Mouse (Mus musculus) right cerebral cortex, postnatal 25 days (tissue): Measurements from ENCODE around the gene Gm11027.
A peak's percentile ranks its signal among the peaks of the same experiment; 100 is the strongest.
"Not testable (repeated sequence)": the region's sequence is repeated elsewhere in the genome, so short reads cannot be mapped to it uniquely, and the experiment has no call there.

Source experiments
- DNase-seq: peaks from one replicate; pipeline ENCODE4 v3.0.0; 2022

Gm11027 gene

DNA sequence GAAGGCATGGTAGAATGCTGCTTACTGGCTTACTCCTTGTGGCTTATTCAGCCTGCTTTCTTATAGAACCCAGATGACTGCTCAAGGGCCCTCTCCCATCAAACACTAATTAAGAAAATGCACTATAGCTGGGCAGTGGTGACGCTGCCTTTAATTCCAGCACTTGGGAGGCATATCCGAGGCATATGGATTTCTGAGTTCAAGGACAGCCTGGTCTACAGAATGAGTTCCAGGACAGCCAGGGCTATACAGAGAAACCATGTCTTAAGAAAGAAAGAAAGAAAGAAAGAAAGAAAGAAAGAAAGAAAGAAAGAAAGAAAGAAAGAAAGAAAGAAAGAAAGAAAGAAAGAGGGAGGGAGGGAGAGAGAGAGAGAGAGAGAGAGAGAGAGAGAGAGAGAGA, at the start of gene Gm11027:
Gm11027 (plus strand) TSS at position 301 of the 400 bp plus-strand sequence.
- DNase-seq: not testable (repeated sequence)

DNA sequence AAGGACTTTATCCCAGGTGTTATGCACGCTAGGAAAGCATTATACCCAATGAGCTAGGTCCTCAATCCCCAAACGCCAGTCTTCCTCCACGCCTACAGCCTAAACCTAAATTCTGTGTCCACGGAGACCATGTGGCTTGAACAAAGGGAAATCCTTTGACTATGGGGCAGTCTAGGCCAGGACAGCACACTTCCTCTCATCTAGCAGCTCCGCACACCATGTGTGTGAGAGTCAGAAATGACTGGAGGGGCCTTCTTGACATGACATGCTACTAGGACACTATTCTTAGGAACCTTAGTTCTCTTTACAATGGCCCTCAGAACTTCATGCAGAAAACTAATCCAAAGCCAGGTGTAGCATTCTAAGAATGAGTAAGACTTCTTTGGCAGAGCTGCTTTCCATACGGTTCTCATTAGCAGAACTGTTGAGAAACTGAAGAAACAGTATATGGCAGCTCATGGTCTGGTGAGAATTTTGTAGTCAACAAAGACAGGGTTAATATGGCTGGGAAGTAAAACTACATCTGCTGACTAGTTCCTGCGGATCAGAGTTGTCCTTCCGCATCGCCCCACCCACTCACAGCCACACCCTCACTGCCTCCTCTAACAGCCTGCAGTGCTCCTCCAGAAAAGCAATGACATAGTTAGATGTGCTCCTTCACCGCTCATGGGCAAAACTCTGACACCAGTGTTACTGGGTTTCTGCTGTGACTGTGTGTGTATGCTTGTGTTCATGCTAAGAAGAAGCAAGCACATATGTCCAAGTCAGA, 48.7 kb upstream of the Gm11027 start:
- no peak for DNase-seq

DNA sequence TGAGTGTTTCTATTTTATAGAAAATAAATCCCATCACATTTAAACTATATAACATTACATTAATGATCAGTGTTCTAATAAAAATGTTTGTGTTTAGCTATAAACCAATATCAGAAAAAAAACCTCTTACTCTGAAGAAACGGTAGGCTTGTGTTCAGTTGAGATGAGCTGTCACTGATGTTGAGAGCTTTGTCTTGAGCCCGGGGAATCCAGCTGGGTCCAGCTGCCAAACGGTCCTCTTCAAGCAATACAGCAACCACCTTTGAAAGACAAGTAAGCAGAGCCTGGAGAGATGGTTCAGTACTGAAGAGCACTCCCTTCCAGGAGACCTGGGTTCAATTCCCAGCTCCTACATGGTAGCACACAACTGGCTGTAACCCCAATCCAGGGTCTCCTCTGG, 45.7 kb upstream of the Gm11027 start:
- no peak for DNase-seq

DNA sequence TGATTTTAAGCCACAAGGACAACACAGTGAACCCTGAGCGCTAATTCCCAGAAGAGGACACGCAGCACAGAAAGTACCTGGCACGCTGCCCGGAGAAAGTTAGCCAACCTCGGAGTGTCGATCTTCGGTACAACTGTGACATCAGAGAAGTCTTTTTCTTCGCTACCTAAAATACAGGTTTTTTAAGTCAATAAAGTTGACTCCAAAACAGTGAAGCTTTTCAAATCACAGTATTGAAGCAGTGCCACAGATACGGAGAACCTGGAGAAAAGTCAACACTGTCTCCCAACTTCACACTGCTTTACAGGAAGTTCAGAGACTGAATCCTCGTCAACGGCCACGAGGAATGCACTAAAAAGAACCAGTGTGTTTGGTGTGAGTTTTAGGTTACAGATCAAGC, 43.6 kb upstream of the Gm11027 start:
- no peak for DNase-seq

DNA sequence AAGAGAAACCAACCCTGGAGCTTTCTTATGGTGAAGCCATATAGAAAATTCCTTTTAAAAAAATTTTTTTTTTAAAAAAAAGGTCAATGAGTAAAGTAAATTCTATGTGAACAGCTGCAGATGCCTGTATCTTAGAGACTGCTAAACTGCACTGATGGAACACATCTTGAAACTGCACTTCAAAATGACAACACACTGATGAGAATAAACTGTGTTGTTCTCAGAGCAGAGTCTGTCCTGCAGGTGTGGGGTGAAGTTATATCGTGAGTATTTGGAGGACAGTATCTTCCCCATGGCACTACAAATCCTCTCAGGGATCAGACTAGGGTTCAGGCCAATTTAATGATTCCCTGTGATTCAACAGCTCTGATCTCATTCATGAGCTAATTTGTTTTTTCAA, 43.1 kb upstream of the Gm11027 start:
- DNase-seq: no peak

DNA sequence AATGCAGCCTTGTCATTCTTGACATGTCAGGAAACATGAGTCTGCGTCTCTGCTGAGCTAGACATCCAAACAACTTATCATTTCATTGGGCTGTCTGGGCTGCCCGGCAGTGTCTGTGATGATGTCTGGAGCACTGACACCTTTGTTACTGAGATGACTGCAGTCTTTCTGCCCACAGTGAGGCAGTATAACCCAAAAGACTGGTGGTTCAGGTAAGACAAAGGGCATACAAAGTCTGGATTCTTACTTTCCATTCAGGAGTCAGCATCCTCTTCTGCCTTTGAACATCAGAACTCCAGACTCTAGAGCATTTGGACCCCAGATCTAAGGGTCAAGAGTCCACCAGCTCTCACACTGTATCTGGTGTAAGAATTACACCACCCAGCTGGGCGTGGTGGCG, 39.8 kb upstream of the Gm11027 start:
- no peak for DNase-seq

DNA sequence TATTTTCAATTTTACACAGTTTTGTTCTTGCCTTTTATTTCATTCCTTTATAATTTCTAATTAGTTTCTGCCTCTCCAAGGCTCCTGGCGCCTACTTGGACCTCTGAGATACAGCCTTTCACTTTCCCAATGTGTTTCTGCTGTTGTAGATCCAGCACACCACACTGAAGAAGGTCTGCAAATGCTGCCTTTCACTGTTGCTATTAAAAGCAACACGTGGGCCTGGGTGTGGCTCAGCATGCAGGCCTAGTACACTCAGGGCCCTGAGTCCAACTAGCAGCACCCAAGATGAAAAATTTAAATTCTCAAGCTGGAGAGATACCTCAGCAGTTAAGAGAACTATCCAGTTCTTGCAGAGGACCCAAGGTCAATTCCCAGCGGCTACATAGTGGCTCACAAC, 38.5 kb upstream of the Gm11027 start:
- no peak for DNase-seq

DNA sequence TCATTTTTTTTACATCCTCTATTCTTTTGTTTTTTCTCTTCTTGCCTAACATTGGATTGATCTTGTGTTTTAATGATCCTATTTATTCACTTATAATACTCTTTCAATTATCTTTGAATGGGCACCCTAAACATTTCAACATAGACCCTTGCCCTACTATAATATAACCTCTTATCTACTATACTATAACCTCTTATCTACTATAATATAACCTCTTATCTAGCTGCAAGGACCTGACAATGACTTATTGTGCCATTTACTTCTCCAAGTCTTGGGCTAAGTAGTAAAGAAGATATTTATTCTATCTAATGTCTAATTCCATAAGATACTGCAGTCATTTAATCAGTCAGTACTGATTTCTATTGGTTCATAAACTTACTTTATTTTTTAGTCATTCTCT, 36.8 kb upstream of the Gm11027 start:
- no peak for DNase-seq

DNA sequence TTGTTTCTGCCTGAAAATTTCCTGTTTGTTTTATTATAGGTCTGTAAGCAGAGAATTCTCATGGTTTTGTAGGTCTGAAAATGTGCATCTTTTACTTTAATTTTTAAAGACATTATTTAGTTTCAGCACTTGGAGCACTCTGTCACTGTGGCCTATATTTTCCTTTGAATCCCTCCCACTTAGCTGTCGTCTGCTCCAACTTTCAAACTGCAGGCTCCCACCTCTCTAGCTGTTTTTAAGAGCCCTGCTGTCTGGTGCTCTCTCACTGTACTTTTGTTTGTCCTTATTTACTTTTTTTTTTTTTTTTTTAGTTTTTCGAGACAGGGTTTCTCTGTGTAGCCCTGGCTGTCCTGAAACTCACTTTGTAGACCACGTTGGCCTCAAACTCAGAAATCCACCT, 36.4 kb upstream of the Gm11027 start:
- DNase-seq: no peak

DNA sequence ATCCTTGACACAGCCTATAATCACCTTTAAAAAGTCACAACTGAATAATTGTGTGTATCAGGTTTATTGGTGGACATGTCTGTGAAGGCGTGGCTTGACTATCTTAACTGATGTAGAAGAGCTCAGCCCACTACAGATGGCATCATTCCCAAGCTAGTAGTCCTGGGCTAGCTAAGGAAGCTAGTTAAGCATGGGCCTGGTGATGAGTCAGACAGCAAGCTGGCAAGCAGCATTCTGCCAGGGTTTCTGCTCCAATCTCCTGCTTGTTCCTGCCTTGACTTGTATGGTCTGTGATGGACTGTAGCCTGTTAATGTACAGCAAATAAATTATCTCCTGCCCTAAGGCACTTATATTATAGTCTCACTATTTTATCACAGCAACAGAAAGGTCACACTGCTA, 30.6 kb upstream of the Gm11027 start:
- no peak for DNase-seq

DNA sequence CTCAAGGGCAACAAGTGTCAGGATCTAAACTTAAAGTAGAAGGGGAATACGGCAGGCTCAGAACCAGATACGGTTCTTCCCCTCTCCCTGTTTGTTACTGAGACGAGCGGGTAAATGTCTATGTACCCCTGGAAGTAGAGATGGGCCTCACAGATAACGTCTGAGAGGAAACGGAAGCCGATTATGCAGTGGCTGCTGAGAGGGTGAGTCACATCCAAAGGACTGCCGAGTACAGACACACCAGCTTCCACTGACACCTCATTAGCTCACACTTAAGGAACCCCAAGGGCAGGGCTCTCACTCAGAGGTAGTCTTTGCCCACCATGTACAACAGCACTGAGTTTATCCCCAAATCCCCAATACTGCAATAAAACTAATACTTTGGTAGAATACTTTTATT, 20.5 kb upstream of the Gm11027 start:
- no peak for DNase-seq

DNA sequence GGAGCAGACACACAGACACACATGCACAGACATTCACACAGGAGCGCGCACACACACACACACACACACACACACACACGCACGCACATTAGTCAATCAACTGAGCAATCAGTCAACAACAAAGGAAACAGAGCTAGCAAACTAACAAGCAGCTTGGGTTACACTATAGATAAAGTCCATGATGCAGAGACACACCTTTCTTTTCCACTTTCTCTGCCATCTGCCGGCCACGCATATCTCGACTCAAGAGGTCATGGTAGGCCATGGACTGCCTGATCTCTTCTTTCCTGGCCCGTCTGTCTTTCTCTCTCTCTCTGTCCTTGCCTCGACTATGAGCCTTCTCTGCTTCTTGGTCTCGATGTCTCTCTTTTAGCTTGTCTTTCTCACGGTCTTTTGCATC, 19.6 kb upstream of the Gm11027 start:
- no peak for DNase-seq

DNA sequence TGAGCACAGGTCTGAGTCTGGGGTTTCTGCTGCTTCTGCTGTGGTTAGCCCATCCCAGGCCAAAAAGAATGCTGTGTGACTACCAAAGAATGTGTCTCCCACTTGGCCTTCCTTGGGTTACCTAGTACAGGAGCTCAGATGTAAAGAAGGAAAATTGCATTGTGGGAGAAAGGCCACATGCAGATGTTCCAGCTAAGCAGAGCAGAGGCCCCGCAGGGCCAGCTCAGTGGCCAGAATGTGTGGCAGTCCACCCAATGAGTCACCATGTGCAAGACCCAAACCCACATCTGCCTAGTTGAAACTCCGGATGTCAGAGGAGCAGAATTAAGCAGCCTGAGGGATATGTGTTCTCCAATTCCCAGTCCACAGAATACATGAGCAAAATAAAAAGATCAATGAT, 16.9 kb upstream of the Gm11027 start:
- DNase-seq: no peak

DNA sequence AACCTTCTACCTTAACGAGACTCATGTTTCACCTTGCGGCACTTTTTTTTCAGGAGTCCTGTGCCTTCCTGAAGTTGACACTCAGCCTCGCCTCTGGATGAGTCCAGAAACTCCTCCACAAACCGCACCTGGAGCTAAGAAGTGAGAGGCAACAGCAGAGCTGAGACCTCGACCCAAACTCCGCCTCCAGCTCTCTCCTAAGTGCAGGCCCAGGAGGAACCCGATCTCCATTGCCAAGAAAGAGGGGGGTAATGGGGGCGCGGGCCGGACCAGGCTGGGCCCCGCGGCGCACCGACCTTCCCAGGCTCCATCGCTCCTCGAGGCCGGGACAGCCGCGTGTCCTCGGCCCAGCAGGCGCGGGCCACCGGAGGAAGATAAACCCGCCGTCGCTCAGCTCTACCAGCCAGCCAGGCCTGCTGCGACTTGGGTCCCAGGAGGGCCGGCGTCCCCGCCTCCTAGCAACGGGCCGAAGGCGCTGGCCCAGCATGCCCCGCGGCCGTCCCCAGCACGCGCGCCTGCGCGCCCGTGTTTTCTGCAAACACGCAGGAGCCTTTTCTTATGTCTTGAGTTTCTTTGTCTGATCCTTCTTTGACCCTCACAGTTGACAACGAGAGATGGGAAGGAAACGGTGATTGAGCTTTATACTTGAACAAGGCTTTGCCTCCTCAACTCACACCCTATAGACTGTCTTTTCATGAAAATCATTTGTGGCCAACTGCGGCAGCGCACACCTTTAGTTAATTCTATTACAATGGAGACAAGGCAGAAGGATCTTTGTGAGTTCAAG, 12.4 kb upstream of the Gm11027 start, which contains the start of gene Wdr60:
Wdr60 (minus strand) TSS at position 468 of the 787 bp plus-strand sequence.
- peak; percentile 89 for DNase-seq

DNA sequence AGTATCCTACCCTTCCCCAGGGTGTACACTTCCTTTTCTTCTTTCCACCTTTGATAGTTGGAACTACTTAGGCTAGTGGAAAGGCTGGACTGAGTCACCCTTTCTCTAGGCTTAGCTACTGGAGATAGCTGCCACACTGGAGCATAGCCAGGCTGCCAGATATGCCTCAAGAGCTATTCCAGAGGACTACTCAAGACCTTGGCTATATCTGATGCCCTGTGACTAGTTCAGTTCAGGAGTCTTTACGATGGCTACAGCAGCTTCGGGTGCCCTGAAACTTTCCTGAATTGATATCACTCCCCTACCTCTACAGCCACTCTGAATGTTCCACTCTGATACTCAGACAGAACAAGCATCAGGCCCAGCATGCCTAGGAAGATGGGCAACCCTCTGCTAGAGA, 10.4 kb upstream of the Gm11027 start:
- DNase-seq: no peak

DNA sequence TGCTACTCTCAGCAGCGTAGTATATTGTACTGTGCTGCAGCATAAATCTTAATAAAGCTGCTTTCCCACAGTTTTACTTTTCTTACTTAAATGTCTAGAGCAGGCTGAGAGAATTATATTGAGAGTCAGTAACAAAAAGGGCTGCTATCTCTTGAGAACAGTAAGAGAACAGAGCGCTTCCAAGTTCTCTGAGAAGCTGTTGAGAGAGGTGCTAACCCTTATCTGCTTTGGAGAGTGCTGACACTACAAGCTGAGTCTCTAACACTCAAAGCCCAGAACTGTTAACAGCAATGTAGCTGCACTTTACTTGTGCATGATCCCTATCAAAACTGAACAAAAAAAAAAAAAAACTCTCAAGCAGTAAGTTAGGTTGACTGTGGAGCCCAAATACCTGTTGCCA, 9.9 kb upstream of the Gm11027 start:
- DNase-seq: no peak

DNA sequence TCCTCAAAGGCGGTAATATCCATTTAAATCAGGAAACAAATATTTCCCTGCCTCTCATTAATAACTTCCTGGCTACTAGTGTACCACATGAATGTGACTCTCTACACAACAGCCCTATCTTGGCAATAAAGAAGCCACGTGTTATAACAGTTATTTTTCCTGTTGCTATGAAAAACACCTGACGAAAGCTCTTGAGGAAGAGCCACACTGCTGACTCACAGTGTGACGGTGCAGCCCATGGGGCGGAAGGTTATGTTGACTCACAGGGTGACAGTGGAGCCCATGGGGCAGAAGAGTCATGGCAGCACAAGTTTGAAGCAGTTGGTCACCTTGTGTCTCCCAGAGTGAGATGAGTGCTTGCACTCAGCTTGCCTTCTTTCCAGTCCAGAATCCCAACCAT, 5.7 kb upstream of the Gm11027 start:
- DNase-seq: no peak

DNA sequence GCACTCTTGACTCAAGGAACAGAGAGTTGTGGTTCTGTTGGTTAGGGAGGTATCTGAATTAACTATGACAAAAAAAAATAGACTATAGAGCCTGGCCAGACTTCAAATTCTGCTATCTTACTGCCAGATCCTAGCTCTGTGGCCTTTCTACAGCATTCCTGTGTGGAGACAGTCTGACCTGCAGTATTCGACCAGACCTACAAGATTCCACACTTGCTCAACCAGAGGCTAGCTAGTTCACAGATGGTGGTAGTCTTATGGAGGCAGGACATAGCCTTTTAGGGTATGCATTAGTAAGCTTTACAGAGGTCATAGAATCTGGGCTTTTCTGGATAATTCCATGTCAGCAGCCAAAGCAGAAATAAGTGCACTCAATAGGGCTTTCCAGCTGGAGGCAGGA, 4.6 kb upstream of the Gm11027 start:
- no peak for DNase-seq

DNA sequence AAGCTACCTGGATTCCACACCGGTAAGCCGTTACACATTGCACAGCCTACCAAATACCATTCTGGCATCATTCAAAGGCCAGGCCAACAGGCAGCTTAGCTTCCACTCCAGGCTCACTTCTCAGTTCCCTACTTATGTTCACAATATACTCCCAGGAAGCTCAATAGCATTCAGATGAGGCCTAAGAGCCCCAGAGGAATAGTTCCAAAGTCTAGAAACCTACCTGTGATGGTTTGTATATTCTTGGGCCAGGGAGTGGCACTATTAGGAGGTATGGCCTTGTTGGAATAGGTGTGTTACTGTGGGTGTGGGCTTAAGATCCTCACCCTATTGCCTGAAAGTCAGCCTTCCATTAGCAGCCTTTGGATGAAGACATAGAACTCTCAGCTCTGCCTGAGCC, 4.1 kb upstream of the Gm11027 start:
- no peak for DNase-seq

DNA sequence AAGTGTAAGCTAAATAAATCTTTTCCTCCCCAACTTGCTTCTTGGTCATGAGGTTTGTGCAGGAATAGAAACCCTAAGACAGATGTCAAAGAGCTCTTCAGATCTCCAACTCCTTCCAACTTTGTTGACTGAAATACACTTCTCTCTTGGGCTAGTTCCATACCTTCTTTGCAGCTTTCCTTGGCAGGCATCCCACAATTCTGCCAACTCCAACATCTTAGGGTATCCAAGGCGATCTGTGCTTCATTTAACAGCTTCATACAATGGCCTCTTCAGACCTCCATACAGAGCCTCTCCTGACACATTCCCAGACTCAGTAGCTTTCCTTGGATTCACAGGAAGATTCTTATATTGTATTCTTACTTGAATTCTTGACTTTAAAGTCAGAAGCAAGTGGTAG, 1.5 kb upstream of the Gm11027 start:
- no peak for DNase-seq

DNA sequence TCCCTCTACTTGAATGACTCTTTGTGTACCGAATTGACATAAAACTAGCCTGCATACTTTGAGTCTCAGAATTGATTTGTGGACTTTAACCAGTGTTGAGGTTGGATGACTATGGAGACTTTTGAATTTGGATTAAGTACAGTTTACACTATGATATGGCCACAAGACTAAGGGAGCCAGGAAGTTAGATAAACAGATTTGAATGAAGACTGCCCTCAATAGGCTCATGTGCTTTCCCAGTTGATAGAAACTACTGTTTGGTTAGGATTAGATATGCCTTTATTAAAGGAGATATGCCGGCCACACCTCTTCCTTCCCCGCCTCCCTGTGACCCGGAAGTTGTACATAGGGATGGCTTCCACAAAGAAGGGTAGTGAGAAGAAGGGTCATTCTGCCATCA, 445 bp downstream of the Gm11027 start:
- no peak for DNase-seq

DNA sequence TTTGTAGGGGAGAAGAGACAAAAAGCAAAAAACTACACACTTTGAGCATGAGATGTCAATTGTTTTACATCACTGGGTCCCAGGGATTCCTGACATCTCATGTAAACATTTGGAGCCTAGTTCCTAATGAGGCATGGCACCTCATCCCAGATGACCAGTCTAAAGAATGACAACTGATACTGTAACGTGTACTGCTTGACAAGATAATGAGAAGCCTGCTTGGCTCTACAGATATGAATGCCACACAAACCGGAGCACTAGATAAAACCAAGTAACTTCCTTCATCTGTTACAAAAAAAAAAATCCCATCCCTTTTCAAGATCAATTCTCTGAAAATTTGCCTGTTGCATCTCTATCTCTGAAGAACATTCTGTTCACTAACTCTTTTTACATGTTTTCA, 1.8 kb downstream of the Gm11027 start:
- DNase-seq: no peak

DNA sequence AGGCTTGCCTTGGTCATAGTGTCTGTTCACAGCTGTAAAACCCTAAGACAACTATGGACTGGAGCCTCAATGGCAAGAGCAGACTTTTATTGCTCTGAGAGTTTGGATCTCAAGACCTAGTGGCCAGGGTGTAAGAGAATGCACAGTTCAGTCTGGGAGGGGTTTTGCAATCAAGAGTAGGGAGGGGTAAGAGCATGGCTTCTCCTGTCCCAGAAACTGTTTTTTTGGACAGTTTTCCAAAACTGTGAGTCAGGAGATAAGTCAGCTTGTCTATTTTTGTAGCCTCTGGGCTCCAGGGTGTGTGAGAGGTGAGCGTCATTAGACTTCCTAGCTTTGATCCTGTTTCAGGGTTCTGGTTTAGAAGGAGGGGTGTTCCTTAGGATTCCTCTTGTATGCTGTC, 3.4 kb downstream of the Gm11027 start:
- no peak for DNase-seq

DNA sequence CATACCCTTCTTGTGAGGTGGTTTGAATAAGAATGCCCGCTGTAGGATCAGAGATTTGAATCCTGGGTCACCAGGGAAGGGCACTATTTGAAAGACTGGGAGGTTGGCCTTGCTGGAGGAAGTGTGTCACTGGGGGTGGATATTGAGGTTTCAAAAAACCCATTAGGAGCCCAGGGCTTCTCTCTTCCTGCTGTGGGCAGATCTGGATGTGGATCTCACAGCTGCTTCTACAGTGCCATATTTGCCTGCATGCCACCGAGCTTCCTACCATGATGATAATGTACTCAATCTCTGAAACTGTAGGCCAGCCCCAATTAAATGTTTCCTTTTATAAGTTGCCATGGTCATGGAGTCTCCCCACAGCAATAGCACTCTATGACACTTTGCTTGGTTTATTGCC, 4.0 kb downstream of the Gm11027 start:
- no peak for DNase-seq
